Mouse (Mus musculus) testis, adult 10 weeks (tissue): ENCODE data around the gene Tgfb3. TPM values are rescaled to one million over a fixed set of nuclear protein-coding genes. Genes with fewer than 3 reads are reported as not detected.

Experiments used
- polyA plus RNA-seq: library from polyadenylated mRNA; stranded (reverse); fragments of 350-450 nt; fragmentation: Illumina TruSeq; extraction: RNeasy Lipid Tissue Mini Kit (QIAGEN cat#74804); gene quantifications from one replicate; pipeline ENCODE4 v1.2.3, GENCODE M21; 2014; ENCODE audit warnings: low read depth, low replicate concordance

Gene Tgfb3
- polyA plus RNA-seq = 1.8 TPM

GRCm38 (mm10) chr12:86078553-86079201 is at the start of gene Tgfb3:
TSS of gene Tgfb3 (minus strand) at chr12:86079041.

GRCm38 (mm10) chr12:86082481-86083012 is 3.7 kb upstream of the Tgfb3 start, which contains the start of gene Ift43:
TSS of gene Ift43 (plus strand) at chr12:86082541.

Other genes with a start within 250 kb of the Tgfb3 start
- 48.8 TPM for gene Ift43, start 3.5 kb upstream of the Tgfb3 start, polyA plus RNA-seq
- 13.4 TPM for gene Gpatch2l, start 162.8 kb upstream of the Tgfb3 start, polyA plus RNA-seq